Mouse (Mus musculus) E14TG2a.4 (cell line): ENCODE data around the gene Crat.
A peak's percentile ranks its signal among the peaks of the same experiment; 100 is the strongest.

ENCODE experiments used
- H3K27me3 ChIP-seq: 2 replicates; pipeline ENCODE4 v1.6.1; 2014; ENCODE audit warnings: low read length, control low read depth; ENCODE audit not compliant: insufficient read depth
- H3K36me3 ChIP-seq: 2 replicates; pipeline ENCODE4 v1.6.1; 2014; ENCODE audit warnings: low read length, control low read depth; ENCODE audit not compliant: insufficient read depth
- H3K4me1 ChIP-seq: replicated peaks from 2 replicates; pipeline ENCODE4 v1.6.1; 2014; ENCODE audit warnings: low read depth, low read length, control low read depth
- H3K4me3 ChIP-seq: replicated peaks from 2 replicates; pipeline ENCODE4 v1.5.1; 2014; ENCODE audit warnings: mild to moderate bottlenecking, low read length
- H3K9me3 ChIP-seq: 2 replicates; pipeline ENCODE4 v1.6.1; 2014; ENCODE audit warnings: low read length, control low read depth
- CTCF ChIP-seq: conservative IDR thresholded peaks from 2 replicates; pipeline ENCODE4 v1.5.1; 2014; ENCODE audit warnings: low read length
- NANOG ChIP-seq: IDR thresholded peaks from 2 replicates; pipeline ENCODE4 v1.6.1; 2014; ENCODE audit warnings: borderline replicate concordance, low read length, mixed read lengths
- POU5F1 ChIP-seq: IDR thresholded peaks from 2 replicates; pipeline ENCODE4 v1.6.1; 2014; ENCODE audit warnings: low read length, borderline replicate concordance

Gene Crat

GRCm38 (mm10) chr2:30451525-30451924 lies 35.9 kb upstream of the Crat start:
- Histone ChIP-seq H3K36me3 (peaks cover 33% of the 10 kb centered on the region), H3K27me3 (no peaks in the 10 kb centered on the region), H3K9me3 (no peaks in the 10 kb centered on the region), H3K4me3 (no peak overlapping the region), H3K4me1 (peaks cover 51% of the 10 kb centered on the region)
- TF ChIP-seq CTCF (no peak), POU5F1 (no peak), NANOG (no peak)

DNA sequence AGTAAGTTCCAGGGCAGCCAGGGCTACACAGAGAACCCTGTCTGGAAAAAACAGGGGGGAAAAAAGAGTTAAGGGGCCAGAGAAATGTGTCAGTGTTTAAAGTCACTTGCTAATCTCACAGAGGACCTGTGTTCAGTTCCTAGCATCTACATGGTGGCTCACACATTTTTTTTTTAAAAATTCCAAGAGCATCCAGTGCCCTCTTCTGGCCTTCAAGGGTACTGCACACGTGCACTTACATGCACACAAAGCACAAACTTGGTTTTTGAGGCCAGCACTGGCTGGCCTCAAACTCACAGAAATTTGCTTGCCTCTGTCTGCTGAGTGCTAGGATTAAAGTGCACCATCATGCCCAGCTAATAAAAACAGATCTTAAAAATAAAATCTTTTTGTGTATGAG lies 34.9 kb upstream of the Crat start:
- peaks cover 43% of the 10 kb centered on the region for H3K36me3 ChIP-seq
- TF ChIP-seq CTCF (peak; percentile 97), POU5F1 (no peak)
- no peaks in the 10 kb centered on the region for H3K9me3 ChIP-seq
- no peaks in the 10 kb centered on the region for H3K27me3 ChIP-seq
- peaks cover 58% of the 10 kb centered on the region for H3K4me1 ChIP-seq
- H3K4me3 ChIP-seq = no peak overlapping the region

DNA sequence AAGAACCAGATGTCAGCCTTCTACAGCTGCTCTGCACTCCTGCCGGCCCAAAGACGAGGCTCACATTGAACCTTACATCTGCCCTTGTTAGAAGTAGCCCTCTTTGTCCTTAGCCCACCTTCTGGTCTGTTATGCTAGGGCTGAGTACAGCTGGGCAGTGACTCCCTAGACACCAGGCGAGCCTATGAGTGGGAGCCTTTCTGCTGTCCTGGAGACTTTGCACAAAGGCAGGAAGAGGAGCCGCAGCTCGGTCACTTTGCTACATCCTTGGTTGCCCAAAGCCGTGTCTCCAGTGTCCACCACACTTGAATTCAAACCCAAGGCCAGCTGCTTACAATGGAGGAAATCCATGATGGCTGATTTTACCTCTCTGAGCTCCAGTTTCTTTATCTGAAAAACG lies 32.8 kb upstream of the Crat start:
- TF ChIP-seq POU5F1 (no peak), NANOG (no peak), CTCF (no peak)

GRCm38 (mm10) chr2:30446891-30447826 lies 31.5 kb upstream of the Crat start:
- no peaks in the 10 kb centered on the region for H3K9me3 ChIP-seq
- TF ChIP-seq POU5F1 = no peak
- TF ChIP-seq NANOG = no peak
- no peak for TF ChIP-seq CTCF

More for the DNA sequence above, 32.8 kb upstream of the Crat start:
- Histone ChIP-seq H3K4me3 (no peak overlapping the region), H3K9me3 (no peaks in the 10 kb centered on the region), H3K4me1 (peaks cover 80% of the 10 kb centered on the region), H3K27me3 (no peaks in the 10 kb centered on the region), H3K36me3 (peaks cover 65% of the 10 kb centered on the region)

DNA sequence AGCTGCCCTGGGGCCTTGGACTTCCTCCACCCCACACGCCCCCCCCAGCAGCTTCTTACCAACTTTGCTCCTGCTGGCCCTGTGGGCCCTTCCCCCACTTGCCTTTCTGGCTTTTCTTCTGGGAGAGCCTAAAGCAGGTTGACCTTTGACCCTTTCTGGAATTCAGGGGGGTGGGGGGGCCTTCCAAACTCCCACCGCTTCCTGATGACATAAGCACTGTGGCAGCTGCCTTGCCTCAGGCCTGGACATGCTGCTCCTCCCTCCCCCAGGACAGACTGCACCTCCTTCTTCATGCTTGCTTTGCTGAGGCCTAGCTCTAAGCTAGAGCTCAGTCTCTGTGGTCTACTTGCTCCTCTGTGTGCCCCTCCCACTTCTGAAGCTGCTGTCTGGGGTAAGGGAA lies 29.7 kb upstream of the Crat start:
- peaks cover 85% of the 10 kb centered on the region for H3K36me3 ChIP-seq
- no peaks in the 10 kb centered on the region for H3K27me3 ChIP-seq
- no peaks in the 10 kb centered on the region for H3K9me3 ChIP-seq
- H3K4me1 ChIP-seq = peaks cover 95% of the 10 kb centered on the region
- H3K4me3 ChIP-seq = peak overlapping the region; percentile 21; the same call in 1 of the 2 replicates
- TF ChIP-seq CTCF (no peak), NANOG (no peak), POU5F1 (no peak)

More at GRCm38 (mm10) chr2:30446891-30447826, 31.5 kb upstream of the Crat start:
- Histone ChIP-seq H3K27me3 (no peaks in the 10 kb centered on the region), H3K4me3 (no peak overlapping the region), H3K36me3 (peaks cover 77% of the 10 kb centered on the region), H3K4me1 (peaks cover 88% of the 10 kb centered on the region)

DNA sequence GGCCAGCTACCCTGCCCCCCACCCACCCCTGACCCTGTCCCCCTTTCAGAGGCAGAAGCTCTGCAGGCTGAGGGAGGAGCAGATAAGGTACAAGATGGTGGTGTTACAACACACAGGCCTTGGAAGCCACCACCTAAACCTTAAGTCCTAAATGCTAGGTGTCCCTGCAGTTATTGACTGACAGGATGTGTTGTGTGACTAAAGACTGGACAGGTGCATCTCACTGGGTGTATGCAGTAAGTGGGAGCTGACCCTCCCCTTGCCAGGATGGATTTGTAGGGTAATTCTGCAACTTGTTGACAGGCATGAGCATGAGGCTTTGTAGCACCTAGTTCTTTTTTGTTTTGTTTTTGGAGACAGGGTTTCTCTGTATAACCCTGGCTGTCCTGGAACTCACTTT lies 28.8 kb upstream of the Crat start:
- TF ChIP-seq NANOG (no peak), CTCF (no peak), POU5F1 (no peak)
- Histone ChIP-seq H3K4me3 (no peak overlapping the region), H3K9me3 (no peaks in the 10 kb centered on the region), H3K27me3 (no peaks in the 10 kb centered on the region), H3K4me1 (peaks cover 97% of the 10 kb centered on the region), H3K36me3 (peaks cover 87% of the 10 kb centered on the region)

DNA sequence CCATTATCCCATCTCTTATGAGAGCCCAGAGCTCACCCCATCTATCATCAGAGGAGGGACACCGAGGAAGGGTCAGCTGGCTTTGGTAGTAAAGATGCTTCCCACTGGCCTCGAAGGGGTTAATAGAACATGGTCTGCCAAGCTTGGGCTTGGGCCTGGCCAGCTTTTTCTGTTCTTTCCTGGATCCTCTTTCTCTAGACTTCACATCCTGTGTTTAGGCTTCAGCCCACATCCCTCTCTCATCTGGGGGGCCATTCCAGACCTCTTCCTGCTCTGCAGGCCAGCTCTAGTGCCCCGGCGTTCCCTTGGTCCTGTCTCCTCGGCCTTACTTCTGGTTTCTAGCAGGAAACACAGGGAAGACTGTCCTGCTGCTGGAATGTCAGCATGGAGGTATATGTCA lies 28.4 kb upstream of the Crat start:
- Histone ChIP-seq H3K4me3 (no peak overlapping the region), H3K4me1 (peaks cover 97% of the 10 kb centered on the region), H3K9me3 (no peaks in the 10 kb centered on the region), H3K36me3 (peaks cover 87% of the 10 kb centered on the region), H3K27me3 (no peaks in the 10 kb centered on the region)
- no peak for TF ChIP-seq NANOG
- no peak for TF ChIP-seq CTCF
- TF ChIP-seq POU5F1 = no peak

DNA sequence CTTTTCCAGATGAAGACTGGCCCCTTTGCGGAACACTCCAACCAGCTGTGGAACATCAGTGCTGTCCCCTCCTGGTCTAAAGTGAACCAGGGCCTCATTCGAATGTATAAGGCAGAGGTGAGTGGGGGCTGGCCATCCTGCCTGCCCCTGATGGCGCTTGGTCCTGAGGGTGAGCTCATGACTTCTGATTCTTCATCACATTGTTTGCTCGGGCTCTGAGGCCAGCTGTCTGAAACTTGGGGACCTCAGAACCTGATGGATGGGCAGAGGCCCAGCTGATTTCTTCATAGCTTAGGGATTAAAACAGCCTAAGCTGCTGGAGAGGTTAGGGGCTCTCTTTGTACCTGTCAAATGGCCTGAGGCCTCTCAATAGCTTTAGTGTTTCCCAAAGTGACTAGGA lies 27.7 kb upstream of the Crat start:
- H3K4me1 ChIP-seq = peaks cover 95% of the 10 kb centered on the region
- H3K9me3 ChIP-seq = no peaks in the 10 kb centered on the region
- H3K36me3 ChIP-seq = peaks cover 89% of the 10 kb centered on the region
- TF ChIP-seq CTCF = no peak
- TF ChIP-seq NANOG = no peak
- TF ChIP-seq POU5F1 = no peak
- H3K4me3 ChIP-seq = peak overlapping the region; percentile 80; the same call in 1 of the 2 replicates
- H3K27me3 ChIP-seq = no peaks in the 10 kb centered on the region

DNA sequence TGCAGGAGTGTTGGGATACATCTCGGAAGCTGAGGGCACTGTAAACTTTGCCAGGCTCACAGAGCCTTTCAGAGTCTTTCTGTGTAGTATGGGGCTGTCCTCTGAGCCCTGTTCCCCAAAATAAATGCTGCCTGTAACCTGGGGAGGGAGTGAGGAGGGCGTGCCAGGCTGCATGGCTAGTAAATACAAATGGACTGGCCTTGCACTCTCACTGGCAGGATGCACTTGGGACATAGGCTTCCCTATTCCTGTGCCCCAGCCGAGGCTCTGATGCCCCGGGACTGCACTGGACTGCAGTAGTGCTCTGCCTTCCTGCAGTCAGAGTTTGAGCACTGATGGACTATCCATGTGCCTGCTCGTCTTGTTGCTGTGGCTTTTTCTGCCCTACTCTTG lies 26.9 kb upstream of the Crat start:
- no peak for TF ChIP-seq CTCF
- TF ChIP-seq POU5F1 = no peak
- TF ChIP-seq NANOG = no peak
- no peaks in the 10 kb centered on the region for H3K9me3 ChIP-seq
- H3K36me3 ChIP-seq = peaks cover 89% of the 10 kb centered on the region
- H3K4me1 ChIP-seq = peaks cover 88% of the 10 kb centered on the region
- no peaks in the 10 kb centered on the region for H3K27me3 ChIP-seq
- peak overlapping the region; percentile 80 for H3K4me3 ChIP-seq
